Mouse (Mus musculus): ENCODE data around the gene Cdca8. TPM values are rescaled to one million over a fixed set of nuclear protein-coding genes. Genes with fewer than 3 reads are reported as not detected.

The Cdca8 gene
- total RNA-seq, 1 experiment from 2014 or later, result 8.4 TPM

DNA sequence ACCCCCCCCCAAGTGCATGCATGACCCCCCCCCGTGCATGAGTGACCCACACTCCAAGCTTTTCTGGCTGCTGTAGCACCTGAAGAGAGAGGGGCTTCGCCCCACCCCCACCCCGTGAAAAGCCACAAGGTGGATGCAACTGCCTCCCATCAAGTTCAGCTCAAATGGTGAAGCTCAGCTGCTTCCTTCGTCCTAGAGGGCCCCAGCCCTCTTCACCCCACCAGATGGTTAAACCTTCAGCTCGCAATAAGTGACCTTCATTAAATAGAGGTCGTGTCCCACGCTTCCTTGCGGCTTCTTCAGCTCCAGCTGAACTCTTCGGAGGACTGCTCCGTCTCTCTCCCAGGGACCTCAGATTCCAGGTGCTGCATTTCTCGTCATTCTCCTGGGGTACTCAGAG lies 58.5 kb downstream of the Cdca8 start, which contains the start of gene Epha10:
Epha10 (plus strand) TSS at position 301 of the 400 bp plus-strand sequence.
- no peak for DNase-seq

DNA sequence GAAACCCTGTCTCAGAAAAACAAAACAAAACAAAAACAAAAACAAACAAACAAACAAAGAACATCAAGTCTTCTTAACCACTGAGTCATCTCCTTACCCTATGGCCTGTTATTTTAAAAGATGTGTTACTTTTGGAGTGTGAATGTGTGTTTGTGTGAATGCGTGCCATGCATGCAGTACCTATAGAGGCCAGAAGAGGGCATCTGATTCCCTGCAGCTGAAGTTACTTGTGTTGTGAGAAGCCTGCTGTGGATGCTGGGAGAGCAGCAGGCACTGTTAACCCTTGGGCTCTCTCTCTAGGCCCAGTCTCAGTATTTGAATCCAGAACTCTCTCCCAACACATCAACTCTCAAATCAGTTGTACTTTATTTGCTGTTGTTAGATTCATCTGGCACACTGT lies 66.4 kb downstream of the Cdca8 start:
- no peak for DNase-seq

Other genes with a start within 250 kb of the Cdca8 start
- gene Utp11, start 245.7 kb downstream of the Cdca8 start, total RNA-seq (2021), result 38.1 and 43.0 TPM in 2 replicates
- gene Fhl3, start 238.6 kb downstream of the Cdca8 start, total RNA-seq (2021), result 6.7 and 8.7 TPM in 2 replicates
- gene Sf3a3, start 224.5 kb downstream of the Cdca8 start, total RNA-seq (2021), result 40.2 and 46.8 TPM in 2 replicates
- gene Inpp5b, start 197.5 kb downstream of the Cdca8 start, total RNA-seq (2021), result 20.9 and 24.8 TPM in 2 replicates
- gene Mtf1, start 137.2 kb downstream of the Cdca8 start, total RNA-seq (2021), result 20.4 and 22.5 TPM in 2 replicates
- 35.0 and 48.6 TPM in 2 replicates for gene Yrdc, start 88.6 kb downstream of the Cdca8 start, total RNA-seq (2021)
- gene 1110065P20Rik, start 88.1 kb downstream of the Cdca8 start, total RNA-seq (2021), result 41.9 and 43.9 TPM in 2 replicates
- gene Maneal, start 77.1 kb downstream of the Cdca8 start, total RNA-seq (2021), result 4.1 and 6.4 TPM in 2 replicates
- gene Epha10, start 58.4 kb downstream of the Cdca8 start, total RNA-seq (2021), result 2.0 and 3.8 TPM in 2 replicates
- 17.5 and 18.0 TPM in 2 replicates for gene 9930104L06Rik, start 2.3 kb downstream of the Cdca8 start, total RNA-seq (2021)
- 2.3 and 3.3 TPM in 2 replicates for gene Rspo1, start 47.1 kb upstream of the Cdca8 start, total RNA-seq (2021)
- gene Gnl2, start 77.3 kb upstream of the Cdca8 start, total RNA-seq (2021), result 52.7 and 56.7 TPM in 2 replicates
- gene Dnali1, start 126.4 kb upstream of the Cdca8 start, total RNA-seq (2021), result not detected in 2 replicates
- gene Snip1, start 127.4 kb upstream of the Cdca8 start, total RNA-seq (2021), result 18.7 and 20.2 TPM in 2 replicates
- 34.2 and 36.9 TPM in 2 replicates for gene Meaf6, start 145.8 kb upstream of the Cdca8 start, total RNA-seq (2021)
- 6.8 and 10.8 TPM in 2 replicates for gene Zc3h12a, start 188.5 kb upstream of the Cdca8 start, total RNA-seq (2021)

Data from adrenal gland, postnatal 25 days (tissue).